ENCODE assay signal across 27 mouse cellular contexts in the genomic region with DNA sequence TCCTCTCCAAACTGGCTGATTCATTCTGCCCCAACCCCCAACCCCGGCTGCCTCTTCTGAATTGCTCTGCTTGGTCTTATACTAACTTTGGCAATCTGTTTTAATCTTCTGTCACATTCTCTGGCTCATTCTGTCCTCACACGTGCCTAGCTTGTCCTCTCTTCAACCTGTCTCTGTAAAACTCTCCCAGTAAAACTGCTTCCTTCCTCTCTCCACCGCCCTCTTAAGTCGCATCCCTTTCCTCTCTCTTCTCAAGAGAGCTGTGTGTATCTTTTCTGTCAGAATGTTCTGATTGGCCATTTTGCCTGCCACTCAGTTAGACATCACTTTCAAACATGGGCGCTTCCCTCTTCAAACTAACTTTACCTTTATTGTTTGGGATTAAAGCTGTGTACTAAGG.
A peak's percentile ranks its signal among the peaks of the same experiment; 100 is the strongest.
DNase-seq lines count a peak whose midpoint lies in the region; ATAC-seq and TF ChIP-seq lines count a peak whose summit lies in the region.
"Had no signal": no experiment of that assay in that cellular context is flagged by ENCODE, and none has a peak within 500 bp of the region (broad histone marks: within the 10 kb centered on the region; RNA-seq: fewer than 3 reads in every experiment).

No protein-coding gene starts in this region.

- no peaks in the 10 kb centered on the region for H3K4me1 ChIP-seq in forebrain, postnatal 0 days (ENCODE audit: insufficient read depth)
- no peaks in the 10 kb centered on the region for H3K4me1 ChIP-seq in forebrain, embryonic 10.5 days
- H3K4me1 ChIP-seq in lung, adult 2 months (ENCODE audit: control insufficient read depth, insufficient read depth, low read length), result no peaks in the 10 kb centered on the region
- H3K4me1 ChIP-seq: lung, embryonic 15.5 days had no signal

- H3K27ac ChIP-seq in forebrain, postnatal 0 days (ENCODE audit: low read depth, low read length), result no peak overlapping the region
- H3K27ac ChIP-seq in forebrain, embryonic 10.5 days, result no peak overlapping the region
- H3K27ac ChIP-seq: gastrocnemius, adult 2 months; heart, embryonic 10.5 days; hindbrain, embryonic 15.5 days; limb, embryonic 15.5 days; liver, embryonic 14.5 days; lung, embryonic 15.5 days; midbrain, embryonic 10.5 days; neural tube, embryonic 13.5 days had no signal

- H3K4me3 ChIP-seq in forebrain, postnatal 0 days (ENCODE audit: low read depth, low read length), result no peak overlapping the region
- H3K4me3 ChIP-seq in forebrain, embryonic 10.5 days, result no peak overlapping the region
- H3K4me3 ChIP-seq in lung, adult 2 months (replicated peaks; ENCODE audit: extremely low read depth, low read depth, low read length), result no peak overlapping the region
- H3K4me3 ChIP-seq: gastrocnemius, adult 2 months; heart, embryonic 10.5 days; hindbrain, embryonic 15.5 days; limb, embryonic 15.5 days; lung, embryonic 15.5 days; midbrain, embryonic 10.5 days; myocyte; neural tube, embryonic 13.5 days had no signal

- peak; percentile 53 for ATAC-seq in forebrain, postnatal 0 days
- ATAC-seq: activated CD4-positive, CD25-positive, alpha-beta regulatory T cell, adult 4 months; midbrain, embryonic 16.5 days had no signal

- no peak for TF ChIP-seq POLR2A in lung, adult 2 months (IDR thresholded peaks at IDR 0.05; ENCODE audit: borderline replicate concordance, extremely low read depth, low read depth, low read length)

- peak; percentile 18 for DNase-seq in forebrain, postnatal 0 days
- no peak for DNase-seq in forebrain, embryonic 10.5 days (ENCODE audit: extremely low spot score, low spot score)
- peak; percentile 9 for DNase-seq in lung, postnatal 36 days
- DNase-seq in lung, adult 2 months, result no peak
- DNase-seq in ZHBTc4 (ENCODE audit: low read depth, low spot score), result peak; percentile 40
- DNase-seq in layer of hippocampus, postnatal 14 days (ENCODE audit: low spot score in 2 of 2), result peak; percentile 31 to 49
- no peak for DNase-seq in testis, postnatal 14 days (ENCODE audit: low spot score)
- DNase-seq in heart, adult 18-20 months, result no peak
- DNase-seq: adrenal gland, adult 8-10 months; cerebellum, adult 18-20 months; cerebellum, postnatal 14 days; gastrocnemius, adult 2 months; heart, postnatal 4 days; kidney, adult 2 months; kidney, postnatal 14 days; thymus, postnatal 4 days had no signal

- no peak for TF ChIP-seq CTCF in forebrain, postnatal 0 days (IDR thresholded peaks at IDR 0.05; ENCODE audit: low read depth)
- no peak for TF ChIP-seq CTCF in lung, adult 2 months (IDR thresholded peaks at IDR 0.05; ENCODE audit: insufficient read depth, low read length)

- no peak overlapping the region for H3K4me2 ChIP-seq in forebrain, postnatal 0 days (ENCODE audit: low read depth)
- H3K4me2 ChIP-seq: hindbrain, embryonic 15.5 days; limb, embryonic 15.5 days; lung, embryonic 15.5 days; neural tube, embryonic 13.5 days had no signal

- H3K9ac ChIP-seq in forebrain, postnatal 0 days, result no peak overlapping the region
- H3K9ac ChIP-seq: hindbrain, embryonic 15.5 days; limb, embryonic 15.5 days; liver, embryonic 14.5 days; lung, embryonic 15.5 days; neural tube, embryonic 13.5 days had no signal

- H3K27me3 ChIP-seq in forebrain, postnatal 0 days (ENCODE audit: insufficient read depth, low read length), result no peaks in the 10 kb centered on the region
- H3K27me3 ChIP-seq in forebrain, embryonic 10.5 days (ENCODE audit: poor library complexity, severe bottlenecking), result no peaks in the 10 kb centered on the region
- H3K27me3 ChIP-seq: hindbrain, embryonic 15.5 days; limb, embryonic 15.5 days; lung, embryonic 15.5 days; neural tube, embryonic 13.5 days; Patski had no signal

- 71% methylated on average over 5 of the region's 5 CpGs for WGBS in forebrain, postnatal 0 days
- WGBS in forebrain, embryonic 10.5 days, result 86% methylated on average over 5 of the region's 5 CpGs
- 52% methylated on average over 5 of the region's 5 CpGs for WGBS in lung, adult 2 months

- no peaks in the 10 kb centered on the region for H3K9me3 ChIP-seq in forebrain, postnatal 0 days (ENCODE audit: low read length)
- no peaks in the 10 kb centered on the region for H3K9me3 ChIP-seq in forebrain, embryonic 10.5 days
- H3K9me3 ChIP-seq: heart, embryonic 10.5 days; hindbrain, embryonic 15.5 days; limb, embryonic 15.5 days; lung, embryonic 15.5 days; midbrain, embryonic 10.5 days; neural tube, embryonic 13.5 days had no signal

- H3K36me3 ChIP-seq in forebrain, postnatal 0 days (ENCODE audit: insufficient read depth), result peaks cover 10% of the 10 kb centered on the region; the same call in 1 of the 2 replicates
- peaks cover 18% of the 10 kb centered on the region for H3K36me3 ChIP-seq in forebrain, embryonic 10.5 days (replicated peaks)
- H3K36me3 ChIP-seq: lung, embryonic 15.5 days had no signal

Comparison
In these comparisons a context has a peak if more than half of its experiments do, and no peak if none do; other contexts are left out.
1. DNase-seq: peak in forebrain, postnatal 0 days (single experiment), lung, postnatal 36 days (single experiment), ZHBTc4 (single experiment) and layer of hippocampus, postnatal 14 days (2 of 2); none in forebrain, embryonic 10.5 days (single experiment), lung, adult 2 months (single experiment), testis, postnatal 14 days (single experiment) and heart, adult 18-20 months (0 of 2).